Mouse (Mus musculus) bone marrow macrophage, adult 2 months (primary cell): Measurements from ENCODE around the gene Sytl4. TPM values are rescaled to one million over a fixed set of nuclear protein-coding genes. Genes with fewer than 3 reads are reported as not detected.

ENCODE experiments used
- H3K27ac ChIP-seq: 2 replicates; pipeline ENCODE4 v1.5.1; 2012; ENCODE audit warnings: low read depth, low read length; ENCODE audit not compliant: insufficient read depth
- H3K4me1 ChIP-seq: 2 replicates; pipeline ENCODE4 v1.6.1; 2012; ENCODE audit warnings: low read length; ENCODE audit not compliant: control insufficient read depth, insufficient read depth
- H3K4me3 ChIP-seq: 2 replicates; pipeline ENCODE4 v1.5.1; 2012; ENCODE audit warnings: mild to moderate bottlenecking, low read length, moderate library complexity; ENCODE audit not compliant: insufficient read depth
- CTCF ChIP-seq: IDR thresholded peaks from 2 replicates; pipeline ENCODE4 v1.5.1; 2012; ENCODE audit warnings: low read depth, mild to moderate bottlenecking, low read length, moderate library complexity
- POLR2A ChIP-seq: IDR thresholded peaks from 2 replicates; pipeline ENCODE4 v1.6.1; 2012; ENCODE audit warnings: mild to moderate bottlenecking, low read depth, low read length, borderline replicate concordance
- polyA plus RNA-seq: library from polyadenylated mRNA; stranded (reverse); fragments of >200 nt; gene quantifications from 2 replicates; pipeline ENCODE4 v1.2.4, GENCODE M21; 2012; ENCODE audit not compliant: missing spikeins, insufficient read depth, insufficient read length

Gene Sytl4
- polyA plus RNA-seq, 1 experiment: not detected

- no peak overlapping the region for H3K27ac ChIP-seq
- TF ChIP-seq POLR2A (no peak), CTCF (no peak)
- no peaks in the 10 kb centered on the region for H3K4me1 ChIP-seq
- no peak overlapping the region for H3K4me3 ChIP-seq
Measured at GRCm38 (mm10) chrX:133931302-133932013, 50.2 kb downstream of the Sytl4 start.

- H3K4me1 ChIP-seq: no peaks in the 10 kb centered on the region
- TF ChIP-seq POLR2A: no peak
Measured at GRCm38 (mm10) chrX:133926760-133927159, 54.9 kb downstream of the Sytl4 start.

GRCm38 (mm10) chrX:133921187-133921586, 60.4 kb downstream of the Sytl4 start:
- no peak overlapping the region for H3K4me3 ChIP-seq
- no peak overlapping the region for H3K27ac ChIP-seq
- TF ChIP-seq CTCF: no peak
- no peak for TF ChIP-seq POLR2A
- no peaks in the 10 kb centered on the region for H3K4me1 ChIP-seq

More at GRCm38 (mm10) chrX:133926760-133927159, 54.9 kb downstream of the Sytl4 start:
- H3K27ac ChIP-seq: no peak overlapping the region
- no peak overlapping the region for H3K4me3 ChIP-seq

- Histone ChIP-seq H3K4me3 (no peak overlapping the region), H3K4me1 (no peaks in the 10 kb centered on the region), H3K27ac (no peak overlapping the region)
- no peak for TF ChIP-seq CTCF
- no peak for TF ChIP-seq POLR2A
Measured at GRCm38 (mm10) chrX:133914219-133914618, 67.4 kb downstream of the Sytl4 start.

- no peak for TF ChIP-seq CTCF
- TF ChIP-seq POLR2A: no peak
- Histone ChIP-seq H3K4me1 (no peaks in the 10 kb centered on the region), H3K4me3 (no peak overlapping the region), H3K27ac (no peak overlapping the region)
Measured at GRCm38 (mm10) chrX:133913006-133913405, 68.6 kb downstream of the Sytl4 start.

- Histone ChIP-seq H3K27ac (no peak overlapping the region), H3K4me3 (no peak overlapping the region), H3K4me1 (no peaks in the 10 kb centered on the region)
- TF ChIP-seq POLR2A (no peak), CTCF (no peak)
Measured at GRCm38 (mm10) chrX:133911397-133912103, 70.1 kb downstream of the Sytl4 start.

- Histone ChIP-seq H3K27ac (no peak within 1 kb of the TSS), H3K4me3 (no peak within 1 kb of the TSS), H3K4me1 (no peaks in the 10 kb centered on the region)
- no peak for TF ChIP-seq POLR2A
- TF ChIP-seq CTCF: no peak
Measured at GRCm38 (mm10) chrX:133908261-133908660, 73.4 kb downstream of the Sytl4 start, which contains the start of gene Srpx2. Gene Srpx2 (plus strand): TSS chrX:133908426.

- Histone ChIP-seq H3K27ac (no peak within 1 kb of the TSS), H3K4me1 (no peaks in the 10 kb centered on the region), H3K4me3 (no peak within 1 kb of the TSS)
- TF ChIP-seq CTCF: no peak
- no peak for TF ChIP-seq POLR2A
Measured at GRCm38 (mm10) chrX:133898014-133898542, 83.5 kb downstream of the Sytl4 start, which contains the start of gene Tspan6. Gene Tspan6 (minus strand): TSS chrX:133898429.

GRCm38 (mm10) chrX:133888111-133888510, 93.5 kb downstream of the Sytl4 start:
- TF ChIP-seq POLR2A (no peak), CTCF (no peak)
- Histone ChIP-seq H3K27ac (no peak overlapping the region), H3K4me1 (no peaks in the 10 kb centered on the region), H3K4me3 (no peak overlapping the region)

GRCm38 (mm10) chrX:133887308-133887707, 94.3 kb downstream of the Sytl4 start:
- Histone ChIP-seq H3K27ac (no peak overlapping the region), H3K4me3 (no peak overlapping the region), H3K4me1 (no peaks in the 10 kb centered on the region)
- TF ChIP-seq POLR2A: no peak
- TF ChIP-seq CTCF: no peak

Other genes starting within 250 kb of the Sytl4 start
- gene Tnmd, start 130.8 kb downstream of the Sytl4 start, polyA plus RNA-seq: not detected in 2 replicates
- 1.5 TPM in 1 of 2 replicates, not detected in the other for gene Tspan6, start 83.4 kb downstream of the Sytl4 start, polyA plus RNA-seq
- 0.59 and 0.95 TPM in 2 replicates for gene Srpx2, start 73.4 kb downstream of the Sytl4 start, polyA plus RNA-seq
- gene Cstf2, start 77.4 kb upstream of the Sytl4 start, polyA plus RNA-seq: 14.7 and 16.9 TPM in 2 replicates
- 0.44 and 1.1 TPM in 2 replicates for gene Xkrx, start 180.3 kb upstream of the Sytl4 start, polyA plus RNA-seq
- not detected in 2 replicates for gene Arl13a, start 205.7 kb upstream of the Sytl4 start, polyA plus RNA-seq
- 0.50 and 0.83 TPM in 2 replicates for gene Nox1, start 240.1 kb upstream of the Sytl4 start, polyA plus RNA-seq